Mouse (Mus musculus) inflammation-experienced regulatory T-cells, adult 6 months (primary cell): ENCODE results near the gene Sh2b3. TPM values are rescaled to one million over a fixed set of nuclear protein-coding genes. Genes with fewer than 3 reads are reported as not detected.
A peak's percentile ranks its signal among the peaks of the same experiment; 100 is the strongest.
"Not testable (repeated sequence)": the region's sequence is repeated elsewhere in the genome, so short reads cannot be mapped to it uniquely, and the experiment has no call there.

ENCODE experiments used
- ATAC-seq: one replicate; pipeline ENCODE4 v1.8.0; 2017
- polyA plus RNA-seq, 3 experiments: library from polyadenylated mRNA; unstranded; fragments of 100-300 nt; shearing (Covaris generic); gene quantifications; one replicate each; pipeline ENCODE4 v1.2.1; 2017

The Sh2b3 gene
- polyA plus RNA-seq, result 10 to 100 TPM in 2 of 3 experiments, 1 to 10 TPM in 1; 4.6 to 15.4 (median 13.6) TPM

DNA sequence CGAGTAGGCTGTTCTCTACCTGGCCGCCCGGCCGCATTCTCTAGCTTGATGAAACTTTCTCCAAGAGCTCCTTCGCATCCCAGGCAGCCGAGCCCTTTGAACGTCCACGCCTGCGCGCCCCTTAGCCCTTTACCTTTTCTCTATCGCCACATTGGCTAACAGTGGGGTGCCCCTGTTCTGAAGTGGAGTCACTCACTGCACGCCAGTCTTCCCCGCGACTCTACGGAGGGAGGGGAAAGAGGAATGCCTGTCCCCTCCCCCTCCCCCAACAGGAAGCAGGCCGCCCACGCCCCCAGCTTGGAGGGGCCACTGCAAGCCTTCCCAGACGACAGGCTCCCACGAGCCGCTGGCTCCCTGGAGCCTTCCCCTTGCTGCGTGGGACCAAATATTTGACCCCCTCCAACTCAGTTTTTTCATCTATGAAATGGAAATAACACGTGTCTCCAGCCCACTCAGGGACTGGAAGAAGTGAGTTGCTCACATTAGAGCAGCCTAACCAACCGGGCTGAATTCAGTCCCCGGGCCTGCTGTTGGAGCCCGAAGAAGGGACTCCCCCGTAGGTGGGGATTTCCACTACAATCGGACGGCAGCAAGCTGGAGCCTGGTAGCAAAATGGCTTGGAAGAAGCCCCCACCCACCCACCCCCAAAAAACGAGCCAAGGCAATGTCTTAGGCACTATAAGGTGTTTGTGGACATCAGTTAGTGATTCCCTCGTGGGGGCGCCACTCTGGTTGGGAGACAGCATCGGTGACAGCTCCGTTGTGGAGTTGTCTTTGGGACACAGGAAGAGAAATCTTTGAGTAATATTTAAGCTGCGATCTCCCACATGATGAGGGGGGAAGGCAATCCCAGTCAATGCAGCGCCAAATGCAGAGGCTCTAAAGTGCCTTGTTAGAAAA lies at the start of gene Sh2b3:
Sh2b3 (minus strand) TSS at position 206 of the 900 bp plus-strand sequence.
- peak; percentile 14 for ATAC-seq

DNA sequence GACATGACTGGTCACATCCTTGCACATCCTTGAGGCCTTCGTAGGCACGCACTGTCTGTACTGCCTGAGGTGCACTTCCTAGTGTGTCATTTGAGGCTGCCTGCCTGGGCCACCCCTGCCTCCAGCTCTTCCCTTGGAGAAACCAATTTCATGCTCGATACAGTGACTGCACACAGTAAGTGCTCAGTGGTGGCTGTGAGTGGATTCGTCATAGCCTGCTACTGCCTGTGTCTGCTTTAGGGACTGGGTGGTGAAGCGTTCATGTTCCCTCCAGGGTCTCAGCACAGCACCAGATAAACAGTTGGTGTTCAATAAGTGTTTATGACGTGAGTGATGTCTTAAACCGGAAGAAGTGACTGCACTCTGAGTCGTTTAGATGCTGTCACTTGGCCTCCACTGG lies 45.9 kb upstream of the Sh2b3 start:
- no peak for ATAC-seq

GRCm38 (mm10) chr5:121879211-121879610 lies 41.8 kb upstream of the Sh2b3 start:
- ATAC-seq, result no peak

DNA sequence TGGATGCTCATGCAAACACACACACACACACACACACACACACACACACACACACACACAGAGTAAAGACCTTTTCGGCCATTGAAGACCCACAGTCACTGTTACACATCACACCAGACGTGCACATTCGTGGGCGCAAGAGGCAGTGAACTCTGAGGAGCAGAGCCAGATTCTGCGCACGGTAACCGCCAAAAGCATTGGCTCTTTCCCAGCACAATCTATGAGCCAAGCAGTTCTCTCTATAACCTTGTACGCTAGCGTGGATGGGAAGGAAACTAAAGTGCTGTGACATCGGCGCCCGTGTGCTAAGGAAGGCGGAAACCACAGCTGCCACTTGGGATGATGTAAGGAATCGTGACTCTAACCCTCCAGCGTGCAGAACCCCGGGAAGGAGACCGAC lies 41.3 kb upstream of the Sh2b3 start:
- no peak for ATAC-seq

DNA sequence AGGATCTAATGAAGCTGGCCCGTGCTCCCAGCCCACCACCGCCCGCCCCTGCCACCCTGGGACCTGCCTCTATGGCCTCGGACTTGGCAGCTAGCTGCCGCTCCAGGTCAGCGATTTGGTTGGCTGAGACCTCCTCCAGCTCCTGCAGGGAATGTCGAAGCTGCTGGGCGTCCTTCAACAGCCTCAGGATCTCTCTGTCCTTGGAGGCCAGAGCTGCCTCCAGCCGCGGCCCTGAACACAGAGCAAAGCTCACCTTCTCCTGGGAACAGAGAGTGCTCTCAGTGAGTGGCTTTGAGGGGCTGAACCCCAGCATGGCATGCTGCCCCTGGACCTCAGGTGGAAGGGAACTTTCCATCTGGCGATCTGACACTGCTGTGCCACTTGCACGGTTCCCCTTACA lies 39.5 kb upstream of the Sh2b3 start:
- no peak for ATAC-seq

DNA sequence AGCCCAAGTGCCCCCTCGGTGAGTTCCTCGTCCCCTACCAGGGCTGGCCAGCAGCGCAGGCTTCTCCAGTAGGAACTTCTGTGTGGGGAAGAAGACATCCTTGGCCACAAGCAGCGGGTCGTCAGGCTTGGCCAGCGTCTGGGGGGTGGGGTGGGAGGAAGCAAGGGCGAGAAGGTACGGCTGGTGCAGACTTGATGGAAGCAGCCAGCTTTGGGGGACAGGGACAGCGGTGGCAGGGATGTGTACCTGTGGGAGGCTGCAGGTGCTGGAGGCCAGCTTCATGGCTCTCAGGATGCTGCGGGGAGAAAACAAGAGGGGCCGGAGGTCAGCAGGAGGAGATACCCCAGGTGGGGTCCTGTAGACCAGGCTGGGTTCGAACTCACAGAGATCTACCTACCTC lies 37.6 kb upstream of the Sh2b3 start:
- no peak for ATAC-seq

DNA sequence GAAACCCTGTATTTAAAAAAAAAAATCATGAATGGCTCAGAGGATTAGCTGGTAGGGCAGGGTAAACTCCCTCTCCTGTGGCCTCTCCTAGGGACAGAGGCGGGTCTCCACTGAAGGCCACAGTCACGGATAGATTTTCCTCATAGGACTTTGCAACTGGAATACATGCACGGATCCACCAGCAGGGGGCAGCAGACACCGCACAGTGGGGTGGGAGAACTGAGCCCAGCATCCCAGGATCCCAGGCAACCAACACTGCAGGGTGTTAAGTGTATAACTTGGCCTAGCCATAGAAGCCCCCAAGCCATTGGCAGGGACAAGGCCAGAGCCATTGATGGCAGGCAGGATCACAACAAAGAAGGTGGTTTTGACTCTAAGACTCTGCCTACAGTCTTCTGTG lies 34.7 kb upstream of the Sh2b3 start:
- no peak for ATAC-seq

- no peak for ATAC-seq
Observed at GRCm38 (mm10) chr5:121871515-121872030, 34.1 kb upstream of the Sh2b3 start.

GRCm38 (mm10) chr5:121870832-121871231 lies 33.4 kb upstream of the Sh2b3 start:
- no peak for ATAC-seq

- ATAC-seq, result no peak
Observed at GRCm38 (mm10) chr5:121867963-121868362, 30.5 kb upstream of the Sh2b3 start.

DNA sequence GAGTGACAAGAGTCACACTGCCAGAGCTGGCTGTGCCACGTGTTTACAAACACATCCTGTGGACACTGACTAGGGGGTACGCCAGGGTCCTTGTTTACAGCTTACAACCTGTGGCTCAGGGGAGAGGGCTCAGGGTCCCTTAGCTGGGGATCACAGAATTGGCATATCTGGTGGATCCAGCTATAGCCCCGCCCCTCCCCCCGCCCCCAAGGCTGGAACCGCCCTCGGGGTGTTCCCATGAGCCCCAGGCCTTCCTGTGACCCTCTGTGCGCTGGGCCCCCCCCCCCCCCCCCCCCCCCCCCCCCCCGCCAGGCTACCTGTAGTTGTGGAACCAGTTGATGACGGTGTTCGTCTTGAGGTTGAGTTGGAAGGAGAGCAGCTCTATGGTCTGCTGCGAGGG lies 26.9 kb upstream of the Sh2b3 start:
- no peak for ATAC-seq

DNA sequence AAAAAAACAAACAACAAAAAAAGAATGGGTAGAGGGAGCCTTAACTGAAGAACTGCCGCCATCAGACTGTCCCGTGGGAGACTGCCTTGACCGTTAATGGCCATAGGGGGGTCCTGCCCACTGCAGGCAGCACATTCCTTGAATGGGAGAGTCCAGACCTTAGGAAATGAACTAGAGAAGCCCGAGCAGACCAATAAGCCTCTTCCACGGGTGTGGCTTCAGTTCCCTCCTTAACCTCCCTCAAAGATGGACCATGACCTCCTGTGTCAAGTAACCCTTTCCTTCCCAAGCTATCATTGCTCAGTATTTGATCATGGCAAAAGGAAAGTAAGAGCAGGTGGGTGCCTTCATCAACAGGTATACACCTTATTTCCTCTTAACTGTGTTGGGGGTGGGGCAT lies 24.5 kb upstream of the Sh2b3 start:
- ATAC-seq, result no peak

- no peak for ATAC-seq
Observed at GRCm38 (mm10) chr5:121858427-121858826, 21.0 kb upstream of the Sh2b3 start.

GRCm38 (mm10) chr5:121856740-121857139 lies 19.3 kb upstream of the Sh2b3 start:
- no peak for ATAC-seq

DNA sequence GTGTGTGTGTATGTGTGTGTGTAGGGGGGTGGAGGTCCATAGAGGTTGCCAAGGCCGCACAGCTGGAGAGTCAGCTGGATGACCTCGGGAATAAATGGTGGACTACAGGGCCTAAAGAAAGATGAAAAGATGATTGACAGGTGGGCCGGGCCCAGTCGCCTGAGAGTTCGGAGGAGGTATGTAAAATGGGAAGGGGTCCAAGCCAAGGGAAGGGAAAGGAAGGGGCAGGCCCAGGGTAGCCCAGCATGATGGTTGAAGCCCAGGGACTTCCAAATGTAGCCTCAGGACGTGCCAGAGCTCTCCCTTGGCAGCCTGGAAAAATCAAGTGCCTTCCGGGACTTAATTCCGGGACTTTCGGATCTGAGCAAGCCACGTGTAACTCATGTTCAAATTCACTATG lies 17.3 kb upstream of the Sh2b3 start:
- ATAC-seq, result no peak

GRCm38 (mm10) chr5:121853368-121854051 lies 16.1 kb upstream of the Sh2b3 start:
- no peak for ATAC-seq

- ATAC-seq, result no peak
Observed at GRCm38 (mm10) chr5:121849478-121850349, 12.3 kb upstream of the Sh2b3 start.

DNA sequence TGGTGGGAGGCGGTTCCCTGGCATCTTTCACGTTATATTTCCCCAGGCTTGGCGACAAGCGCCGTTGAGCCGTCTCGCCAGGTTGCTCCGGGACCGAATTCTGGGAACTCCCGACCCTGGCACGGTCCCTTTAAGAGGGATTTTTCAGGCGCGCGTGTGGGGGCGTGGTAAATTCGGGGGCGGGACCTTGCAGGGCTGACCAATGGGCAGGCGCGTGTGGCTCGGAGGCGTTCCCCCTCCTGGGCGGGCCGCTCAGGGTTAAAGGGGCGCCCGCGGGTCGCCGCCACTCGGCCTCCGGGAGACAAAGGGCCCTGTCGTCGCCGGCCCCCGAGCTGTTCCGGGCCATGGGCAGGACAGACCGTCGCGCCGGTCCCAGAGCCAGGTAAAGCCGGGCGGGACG lies 11.3 kb upstream of the Sh2b3 start, which contains the start of gene Pheta1:
Pheta1 (plus strand) TSS at position 242 of the 400 bp plus-strand sequence.
- ATAC-seq, result peak; percentile 94

GRCm38 (mm10) chr5:121848035-121848519 lies 10.6 kb upstream of the Sh2b3 start:
- peak; percentile 34 for ATAC-seq

GRCm38 (mm10) chr5:121847269-121847668 lies 9.8 kb upstream of the Sh2b3 start:
- not testable (repeated sequence) for ATAC-seq

GRCm38 (mm10) chr5:121846322-121846721 lies 8.9 kb upstream of the Sh2b3 start:
- ATAC-seq, result no peak

DNA sequence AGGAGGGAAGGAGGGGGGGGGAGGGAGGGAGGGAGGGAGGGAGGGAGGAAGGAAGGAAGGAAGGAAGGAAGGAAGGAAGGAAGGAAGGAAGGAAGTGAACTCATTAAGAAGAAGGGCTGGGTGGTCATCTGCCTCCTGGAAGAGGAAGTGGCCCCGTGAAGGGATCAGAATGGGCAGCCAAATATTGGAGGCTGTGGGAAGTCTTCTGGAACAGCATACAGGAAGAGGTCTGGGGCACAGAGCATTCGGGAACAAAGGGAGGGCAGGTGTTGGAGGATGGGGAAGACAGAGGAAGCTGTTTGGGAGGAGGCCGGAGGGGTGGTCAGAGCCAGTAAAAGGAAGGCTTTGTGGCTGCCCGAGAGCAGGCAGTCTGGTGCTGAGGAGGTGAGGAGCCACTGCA lies 7.9 kb upstream of the Sh2b3 start:
- ATAC-seq, result no peak
